Mouse (Mus musculus): Measurements from ENCODE around the gene Golt1a. TPM values are rescaled to one million over a fixed set of nuclear protein-coding genes. Genes with fewer than 3 reads are reported as not detected.

The Golt1a gene
- polyA plus RNA-seq, 1 experiment from 2014 or later = 15.4 TPM

GRCm38 (mm10) chr1:133267813-133268492, 41.6 kb upstream of the Golt1a start:
- Histone ChIP-seq H3K27ac (no peak overlapping the region), H3K36me3 (ENCODE audit: insufficient read depth, low read length) (peaks cover 5% of the 10 kb centered on the region; the same call in 1 of the 2 replicates), H3K4me1 (replicated peaks; ENCODE audit: insufficient read depth, low read length) (peaks cover 7% of the 10 kb centered on the region), H3K9ac (ENCODE audit: low read depth, low read length) (no peak overlapping the region), H3K27me3 (ENCODE audit: insufficient read depth, low read length) (no peaks in the 10 kb centered on the region), H3K4me3 (replicated peaks; ENCODE audit: low read depth, low read length) (no peak overlapping the region), H3K9me3 (replicated peaks; ENCODE audit: low read length) (no peaks in the 10 kb centered on the region), H3K4me2 (ENCODE audit: low read length) (no peak overlapping the region)
- TF ChIP-seq CTCF (IDR thresholded peaks at IDR 0.05; ENCODE audit: low read depth) = no peak
- ATAC-seq (replicated peaks; ENCODE audit: low FRiP score, low read depth) = 0 out of 2 replicates have a peak, but pooled peaks have one; percentile 34
- WGBS = 31% methylated on average over 10 of the region's 10 CpGs
- DNase-seq (ENCODE audit: low spot score) = no peak

- Histone ChIP-seq H3K9me3 (replicated peaks; ENCODE audit: low read length) (no peaks in the 10 kb centered on the region), H3K27me3 (ENCODE audit: insufficient read depth, low read length) (no peaks in the 10 kb centered on the region), H3K36me3 (ENCODE audit: insufficient read depth, low read length) (peaks cover 5% of the 10 kb centered on the region; the same call in 1 of the 2 replicates), H3K9ac (ENCODE audit: low read depth, low read length) (no peak overlapping the region), H3K4me2 (ENCODE audit: low read length) (no peak overlapping the region), H3K4me3 (replicated peaks; ENCODE audit: low read depth, low read length) (no peak overlapping the region), H3K27ac (no peak overlapping the region), H3K4me1 (replicated peaks; ENCODE audit: insufficient read depth, low read length) (peaks cover 7% of the 10 kb centered on the region)
- peak; percentile 63 for TF ChIP-seq CTCF (IDR thresholded peaks at IDR 0.05; ENCODE audit: low read depth)
- WGBS = 60% methylated on average over 3 of the region's 3 CpGs
- ATAC-seq (replicated peaks; ENCODE audit: low FRiP score, low read depth) = no peak
- peak; percentile 47 for DNase-seq (ENCODE audit: low spot score)
Observed at GRCm38 (mm10) chr1:133268503-133268902, 41.1 kb upstream of the Golt1a start.

GRCm38 (mm10) chr1:133270336-133270735, 39.3 kb upstream of the Golt1a start:
- H3K4me2 ChIP-seq (ENCODE audit: low read length) = no peak overlapping the region
- DNase-seq (ENCODE audit: low spot score) (no peak), ATAC-seq (replicated peaks; ENCODE audit: low FRiP score, low read depth) (no peak)
- peaks cover 10% of the 10 kb centered on the region for H3K36me3 ChIP-seq (ENCODE audit: insufficient read depth, low read length)
- H3K4me1 ChIP-seq (replicated peaks; ENCODE audit: insufficient read depth, low read length) = peaks cover 3% of the 10 kb centered on the region; the same call in 1 of the 2 replicates
- TF ChIP-seq CTCF (IDR thresholded peaks at IDR 0.05; ENCODE audit: low read depth) = no peak
- 43% methylated on average over 6 of the region's 6 CpGs for WGBS
- H3K27ac ChIP-seq = no peak overlapping the region
- H3K9me3 ChIP-seq (replicated peaks; ENCODE audit: low read length) = no peaks in the 10 kb centered on the region
- H3K9ac ChIP-seq (ENCODE audit: low read depth, low read length) = no peak overlapping the region
- no peaks in the 10 kb centered on the region for H3K27me3 ChIP-seq (ENCODE audit: insufficient read depth, low read length)
- no peak overlapping the region for H3K4me3 ChIP-seq (replicated peaks; ENCODE audit: low read depth, low read length)

- DNase-seq (ENCODE audit: low spot score) = no peak
- 0 out of 2 replicates have a peak, but pooled peaks cover 2% of the 10 kb centered on the region for H3K4me1 ChIP-seq (replicated peaks; ENCODE audit: insufficient read depth, low read length)
- H3K36me3 ChIP-seq (ENCODE audit: insufficient read depth, low read length) = peaks cover 10% of the 10 kb centered on the region
- ATAC-seq (replicated peaks; ENCODE audit: low FRiP score, low read depth) = no peak
- no peak overlapping the region for H3K4me2 ChIP-seq (ENCODE audit: low read length)
- WGBS = 89% methylated on average over 19 of the region's 19 CpGs
- no peak for TF ChIP-seq CTCF (IDR thresholded peaks at IDR 0.05; ENCODE audit: low read depth)
- H3K27ac ChIP-seq = no peak overlapping the region
- H3K9me3 ChIP-seq (replicated peaks; ENCODE audit: low read length) = no peaks in the 10 kb centered on the region
- H3K27me3 ChIP-seq (ENCODE audit: insufficient read depth, low read length) = no peaks in the 10 kb centered on the region
- no peak overlapping the region for H3K4me3 ChIP-seq (replicated peaks; ENCODE audit: low read depth, low read length)
- H3K9ac ChIP-seq (ENCODE audit: low read depth, low read length) = no peak overlapping the region
Observed at GRCm38 (mm10) chr1:133274163-133274562, 35.4 kb upstream of the Golt1a start.

- Histone ChIP-seq H3K27me3 (ENCODE audit: insufficient read depth, low read length) (no peaks in the 10 kb centered on the region), H3K9me3 (replicated peaks; ENCODE audit: low read length) (no peaks in the 10 kb centered on the region), H3K27ac (no peak overlapping the region; the same call in 1 of the 2 replicates), H3K9ac (ENCODE audit: low read depth, low read length) (no peak overlapping the region), H3K4me3 (replicated peaks; ENCODE audit: low read depth, low read length) (no peak overlapping the region), H3K4me2 (ENCODE audit: low read length) (no peak overlapping the region), H3K36me3 (ENCODE audit: insufficient read depth, low read length) (peaks cover 10% of the 10 kb centered on the region), H3K4me1 (replicated peaks; ENCODE audit: insufficient read depth, low read length) (0 out of 2 replicates have a peak, but pooled peaks cover 6% of the 10 kb centered on the region)
- DNase-seq (ENCODE audit: low spot score) (peak; percentile 69), ATAC-seq (replicated peaks; ENCODE audit: low FRiP score, low read depth) (peak; percentile 50; the same call in 1 of the 2 replicates)
- TF ChIP-seq CTCF (IDR thresholded peaks at IDR 0.05; ENCODE audit: low read depth) = no peak
- WGBS = 54% methylated on average over 5 of the region's 5 CpGs
Observed at GRCm38 (mm10) chr1:133276983-133277382, 32.6 kb upstream of the Golt1a start.

GRCm38 (mm10) chr1:133278539-133278938, 31.1 kb upstream of the Golt1a start:
- ATAC-seq (replicated peaks; ENCODE audit: low FRiP score, low read depth) = no peak
- Histone ChIP-seq H3K27ac (no peak overlapping the region), H3K27me3 (ENCODE audit: insufficient read depth, low read length) (no peaks in the 10 kb centered on the region), H3K9ac (ENCODE audit: low read depth, low read length) (no peak overlapping the region), H3K4me1 (replicated peaks; ENCODE audit: insufficient read depth, low read length) (0 out of 2 replicates have a peak, but pooled peaks cover 6% of the 10 kb centered on the region), H3K9me3 (replicated peaks; ENCODE audit: low read length) (no peaks in the 10 kb centered on the region), H3K36me3 (ENCODE audit: insufficient read depth, low read length) (peaks cover 5% of the 10 kb centered on the region; the same call in 1 of the 2 replicates), H3K4me3 (replicated peaks; ENCODE audit: low read depth, low read length) (no peak overlapping the region), H3K4me2 (ENCODE audit: low read length) (no peak overlapping the region)
- no peak for DNase-seq (ENCODE audit: low spot score)
- no peak for TF ChIP-seq CTCF (IDR thresholded peaks at IDR 0.05; ENCODE audit: low read depth)
- 42% methylated on average over 6 of the region's 6 CpGs for WGBS
